Mouse (Mus musculus) C3H10T1/2 (cell line): ENCODE measurements around the gene Gm3476. TPM values are rescaled to one million over a fixed set of nuclear protein-coding genes. Genes with fewer than 3 reads are reported as not detected.

Source experiments
- polyA plus RNA-seq, 2 experiments: library from polyadenylated mRNA; unstranded; fragments of >200 nt; fragmentation: generic; extraction: Trizol; gene quantifications; one replicate each; pipeline ENCODE4 v1.2.1; 2012; ENCODE audit warnings: missing spikeins in 2 of 2

Gm3476 gene
- polyA plus RNA-seq: not detected

GRCm38 (mm10) chr14:6125707-6126106, at the start of gene Gm3476:
TSS of gene Gm3476 (minus strand) at chr14:6125807.

GRCm38 (mm10) chr14:6108272-6108925, 17.2 kb downstream of the Gm3476 start, which contains the start of gene Gm3468:
TSS of gene Gm3468 (minus strand) at chr14:6108665.

DNA sequence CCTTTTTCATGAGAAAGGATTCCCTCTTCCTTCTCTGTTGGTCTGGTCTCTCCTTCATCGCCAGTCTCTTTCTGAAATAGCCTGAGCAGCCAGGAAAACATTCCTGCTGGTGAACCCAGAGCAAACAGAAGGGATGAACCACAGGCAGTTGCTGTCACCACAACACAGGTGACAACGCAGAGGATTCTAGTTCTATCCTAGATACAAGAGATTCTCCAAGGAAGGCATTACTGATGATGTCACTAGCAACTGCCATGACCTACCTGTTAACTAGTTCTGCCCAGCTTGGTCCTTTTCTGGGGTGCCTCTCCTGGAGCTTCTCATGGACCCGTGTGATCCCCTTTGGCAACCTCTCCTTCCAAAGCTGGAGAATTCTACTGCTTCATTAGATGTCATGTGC, 31.8 kb downstream of the Gm3476 start, which contains the start of gene Gm8206:
TSS of gene Gm8206 (minus strand) at position 101 of the 400 bp plus-strand sequence.

GRCm38 (mm10) chr14:6058167-6058566, 67.4 kb downstream of the Gm3476 start, which contains the start of gene Gm6337:
TSS of gene Gm6337 (minus strand) at chr14:6058267.

Other genes starting within 250 kb of the Gm3476 start
- not detected for gene Gm8237, start 245.4 kb downstream of the Gm3476 start, polyA plus RNA-seq
- not detected for gene Gm3248, start 164.1 kb downstream of the Gm3476 start, polyA plus RNA-seq
- not detected for gene Gm3453, start 146.7 kb downstream of the Gm3476 start, polyA plus RNA-seq
- not detected for gene Gm6337, start 67.5 kb downstream of the Gm3476 start, polyA plus RNA-seq
- gene Gm8206, start 31.9 kb downstream of the Gm3476 start, polyA plus RNA-seq: not detected
- gene Gm3468, start 17.1 kb downstream of the Gm3476 start, polyA plus RNA-seq: under 1 TPM in 1 of 2 experiments, not detected in 1; 0.05 TPM
- not detected for gene Gm21560, start 93.5 kb upstream of the Gm3476 start, polyA plus RNA-seq
- not detected for gene Gm3411, start 161.4 kb upstream of the Gm3476 start, polyA plus RNA-seq
- not detected for gene Gm21103, start 179.0 kb upstream of the Gm3476 start, polyA plus RNA-seq
- gene Gm3618, start 217.9 kb upstream of the Gm3476 start, polyA plus RNA-seq: not detected